Mouse (Mus musculus): ENCODE data around the gene D7Ertd443e.
A peak's percentile ranks its signal among the peaks of the same experiment; 100 is the strongest.

Gene D7Ertd443e

GRCm38 (mm10) chr7:134385561-134385960, at the start of gene D7Ertd443e:
Gene D7Ertd443e (minus strand): TSS chr7:134385661.
- DNase-seq (ENCODE audit: low read depth, low spot score): no peak

GRCm38 (mm10) chr7:134431681-134432080, 46.2 kb upstream of the D7Ertd443e start:
- DNase-seq (ENCODE audit: low read depth, low spot score): no peak

DNA sequence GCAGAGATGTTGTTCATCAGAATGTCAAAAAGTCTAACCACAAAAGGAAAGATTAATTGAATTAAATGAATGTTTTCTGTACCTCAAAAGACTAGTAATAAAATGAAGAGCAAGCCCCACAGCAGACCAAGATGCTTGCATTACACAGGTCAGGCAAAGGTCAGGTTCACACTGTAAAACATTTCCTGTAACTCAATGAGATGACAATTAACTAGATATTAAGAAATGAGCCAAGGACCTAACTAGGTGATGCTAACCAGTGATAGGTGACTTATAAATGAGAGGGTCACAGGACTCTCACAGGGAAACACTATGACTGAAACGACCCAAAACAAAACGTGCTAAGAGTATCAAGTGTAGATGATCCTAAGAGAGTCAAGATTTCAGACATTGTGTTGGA, 43.2 kb upstream of the D7Ertd443e start:
- no peak for DNase-seq (ENCODE audit: low read depth, low spot score)

DNA sequence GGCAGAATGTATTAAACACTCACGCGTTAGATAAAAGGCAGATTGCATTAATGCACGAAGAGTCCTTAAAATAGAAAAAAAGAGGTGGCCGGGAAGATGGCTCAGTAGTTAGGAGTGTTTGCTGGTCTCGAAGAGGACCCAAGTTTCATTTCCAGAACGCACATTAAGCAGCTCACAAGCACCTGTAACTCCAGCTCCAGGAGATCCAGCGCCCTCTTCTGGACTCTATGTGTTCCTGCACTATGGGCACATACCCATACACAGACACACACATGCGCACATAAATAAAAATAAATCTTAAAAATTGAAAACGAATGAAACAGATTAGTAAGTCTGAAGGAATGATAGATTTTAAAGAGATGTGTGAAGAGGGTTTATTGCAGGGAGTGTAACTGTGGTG, 29.6 kb upstream of the D7Ertd443e start:
- DNase-seq (ENCODE audit: low read depth, low spot score): no peak

DNA sequence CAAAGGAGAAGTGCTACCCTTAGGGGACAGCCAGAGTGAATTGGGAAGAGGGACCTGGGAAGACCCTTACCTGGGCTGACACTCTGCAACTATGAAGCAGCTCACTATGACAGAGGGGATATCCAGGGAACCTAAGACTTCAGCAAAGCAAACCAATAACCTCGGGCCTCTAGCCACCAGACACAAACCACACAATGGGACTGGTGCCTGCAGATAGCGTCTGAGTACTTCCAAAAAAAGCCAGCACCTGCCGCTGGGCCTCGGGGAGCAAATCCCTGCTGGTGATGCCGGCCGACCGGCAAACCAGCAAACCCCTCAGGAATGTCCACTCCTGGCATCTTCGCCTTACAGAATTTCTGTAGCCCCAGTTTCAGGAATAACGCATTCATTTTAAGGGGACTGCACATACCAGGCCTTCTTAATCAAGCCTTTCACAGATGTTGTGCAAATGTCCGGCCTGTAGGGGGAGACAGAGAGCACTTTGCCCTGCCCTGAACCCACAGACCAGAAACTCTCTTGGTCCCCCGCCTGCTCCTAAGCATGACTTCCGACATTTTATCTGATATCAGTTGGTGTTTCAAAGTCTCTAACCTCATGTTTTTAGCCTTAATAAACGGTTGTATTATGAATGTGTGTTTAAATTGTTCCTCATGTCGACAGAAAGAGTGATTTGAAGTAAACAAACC, 28.7 kb upstream of the D7Ertd443e start:
- no peak for DNase-seq (ENCODE audit: low read depth, low spot score)

DNA sequence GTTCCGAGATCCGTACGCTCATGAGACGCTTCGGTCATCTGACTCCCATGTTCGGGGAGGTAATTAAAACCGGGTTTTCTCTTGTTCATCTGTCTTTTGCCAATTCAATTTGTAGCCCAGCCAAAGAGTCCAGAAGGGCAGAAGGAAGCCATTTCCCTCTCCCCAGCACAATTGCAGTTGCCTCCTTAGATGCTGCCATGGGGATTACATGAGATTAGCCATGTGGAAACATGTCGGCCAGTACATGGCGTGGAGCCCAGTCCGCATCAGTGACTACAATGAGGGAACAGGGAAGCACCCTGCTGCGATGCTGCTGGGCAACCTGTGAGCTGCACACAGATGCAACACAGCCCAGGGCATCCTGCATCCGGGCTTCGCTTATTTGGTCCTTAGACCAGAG, 23.2 kb upstream of the D7Ertd443e start:
- DNase-seq (ENCODE audit: low read depth, low spot score): no peak

- DNase-seq (ENCODE audit: low read depth, low spot score): no peak
Measured at GRCm38 (mm10) chr7:134400746-134401145, 15.3 kb upstream of the D7Ertd443e start.

DNA sequence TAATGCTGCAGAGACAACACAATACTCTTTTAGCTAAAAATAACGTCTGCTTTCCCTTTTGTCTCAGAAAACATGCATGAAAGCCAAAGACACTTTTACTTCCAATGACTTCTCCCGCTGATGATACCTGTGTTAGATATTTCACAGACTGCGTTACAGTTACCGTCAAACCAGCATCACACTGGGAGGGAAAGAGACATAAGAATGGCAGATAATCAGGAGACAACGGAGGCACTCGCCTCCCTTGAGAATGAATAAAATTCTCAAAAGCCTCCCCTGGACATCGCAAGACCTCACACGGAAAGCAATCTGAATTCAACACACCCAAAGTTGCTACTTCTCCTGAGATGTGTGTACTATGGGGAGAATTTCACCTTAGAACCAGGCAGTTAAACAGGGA, 11.3 kb upstream of the D7Ertd443e start:
- DNase-seq (ENCODE audit: low read depth, low spot score): no peak

DNA sequence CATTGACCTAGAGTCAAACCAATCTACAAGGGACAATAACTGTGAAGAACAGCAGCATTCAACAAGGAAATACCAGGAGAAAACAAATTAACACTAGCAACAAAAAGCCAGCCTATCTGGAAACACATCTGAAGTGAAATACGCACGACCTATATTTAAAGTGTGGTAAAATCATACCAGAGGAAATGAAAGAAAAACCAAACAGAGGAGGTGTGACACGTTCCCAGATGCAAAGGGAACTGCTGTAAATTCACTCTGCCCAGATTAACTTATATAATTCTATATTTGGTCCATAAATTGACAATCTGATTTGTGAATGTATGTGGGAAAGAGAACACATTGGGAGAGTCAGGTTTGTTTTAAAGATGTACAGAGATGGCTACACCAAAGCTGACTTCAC, 2.7 kb downstream of the D7Ertd443e start:
- no peak for DNase-seq (ENCODE audit: low read depth, low spot score)

GRCm38 (mm10) chr7:134381407-134381861, 4.0 kb downstream of the D7Ertd443e start:
- DNase-seq (ENCODE audit: low read depth, low spot score): no peak

- peak; percentile 13 for DNase-seq (ENCODE audit: low read depth, low spot score)
Measured at GRCm38 (mm10) chr7:134378273-134378672, 7.2 kb downstream of the D7Ertd443e start.

- DNase-seq (ENCODE audit: low read depth, low spot score): no peak
Measured at GRCm38 (mm10) chr7:134376786-134377185, 8.7 kb downstream of the D7Ertd443e start.

GRCm38 (mm10) chr7:134372276-134372675, 13.2 kb downstream of the D7Ertd443e start:
- DNase-seq (ENCODE audit: low read depth, low spot score): no peak

- DNase-seq (ENCODE audit: low read depth, low spot score): no peak
Measured at GRCm38 (mm10) chr7:134369241-134369640, 16.2 kb downstream of the D7Ertd443e start.

DNA sequence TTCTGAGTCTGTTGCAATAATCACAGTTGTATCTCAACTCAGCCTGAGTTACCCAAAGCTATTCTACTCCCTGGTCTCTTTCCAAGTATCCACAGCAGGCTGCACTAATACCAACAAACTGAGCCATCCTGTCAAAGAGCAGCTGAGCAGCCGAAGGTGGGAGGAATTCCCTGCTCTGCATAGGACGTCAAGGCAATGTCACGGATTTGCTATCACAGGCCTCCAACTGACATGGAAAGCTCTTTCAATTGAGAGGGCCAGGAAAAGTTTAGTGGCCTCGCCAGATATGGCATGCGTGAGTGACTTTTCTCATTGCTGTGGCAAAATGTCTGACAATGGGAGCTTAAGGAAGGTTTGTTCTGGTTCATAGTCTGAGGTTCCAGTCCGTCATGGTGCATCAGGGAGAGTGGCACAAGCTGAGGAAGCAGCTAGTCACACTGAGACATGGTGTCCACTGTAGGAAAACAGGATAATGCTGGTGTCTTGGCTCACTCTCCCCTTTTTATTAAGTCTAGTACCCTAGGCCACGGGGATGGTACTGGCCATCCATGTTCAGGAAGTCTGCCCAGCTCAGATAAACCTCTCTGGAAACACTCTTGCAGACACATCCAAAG, 23.1 kb downstream of the D7Ertd443e start:
- DNase-seq (ENCODE audit: low read depth, low spot score): no peak

GRCm38 (mm10) chr7:134348825-134349224, 36.6 kb downstream of the D7Ertd443e start:
- peak; percentile 16 for DNase-seq (ENCODE audit: low read depth, low spot score)

DNA sequence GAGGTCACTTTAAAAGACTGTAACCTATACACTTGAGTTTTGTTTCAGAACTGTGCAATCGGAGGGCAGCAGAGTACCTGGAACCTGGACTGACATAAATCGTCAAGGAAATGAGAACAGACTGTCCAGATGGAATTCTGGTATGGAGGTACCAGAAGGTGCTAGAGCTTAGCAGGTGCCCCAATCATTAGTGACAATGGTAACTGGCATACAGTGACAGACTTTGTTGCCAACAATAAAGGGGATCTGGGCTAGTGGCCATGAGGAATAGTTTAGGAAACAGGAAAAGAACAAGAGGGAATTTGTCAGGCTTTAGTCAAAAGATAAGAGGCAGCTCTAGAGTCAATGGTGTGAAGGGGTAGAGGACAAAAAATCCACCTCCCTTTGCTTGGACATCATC, 43.3 kb downstream of the D7Ertd443e start:
- DNase-seq (ENCODE audit: low read depth, low spot score): no peak

DNA sequence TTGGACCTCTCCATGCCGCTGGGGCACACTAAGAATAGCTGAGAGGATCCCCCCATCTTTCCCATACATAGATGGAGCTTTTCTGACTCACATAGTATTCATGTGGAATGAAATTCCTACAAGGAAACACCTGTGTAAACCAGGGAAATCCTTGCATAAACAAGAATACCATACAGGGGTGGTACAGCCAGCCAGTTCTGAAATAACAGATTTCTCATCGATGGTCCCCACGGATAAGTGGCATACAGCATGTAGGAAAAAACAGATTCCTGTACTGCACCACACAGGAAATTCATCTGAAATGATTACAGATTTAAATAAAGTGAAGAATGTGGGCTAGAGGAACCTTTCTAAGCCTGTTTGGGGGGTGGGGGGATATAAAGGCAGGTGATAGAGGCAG, 49.5 kb downstream of the D7Ertd443e start:
- DNase-seq (ENCODE audit: low read depth, low spot score): no peak

DNA sequence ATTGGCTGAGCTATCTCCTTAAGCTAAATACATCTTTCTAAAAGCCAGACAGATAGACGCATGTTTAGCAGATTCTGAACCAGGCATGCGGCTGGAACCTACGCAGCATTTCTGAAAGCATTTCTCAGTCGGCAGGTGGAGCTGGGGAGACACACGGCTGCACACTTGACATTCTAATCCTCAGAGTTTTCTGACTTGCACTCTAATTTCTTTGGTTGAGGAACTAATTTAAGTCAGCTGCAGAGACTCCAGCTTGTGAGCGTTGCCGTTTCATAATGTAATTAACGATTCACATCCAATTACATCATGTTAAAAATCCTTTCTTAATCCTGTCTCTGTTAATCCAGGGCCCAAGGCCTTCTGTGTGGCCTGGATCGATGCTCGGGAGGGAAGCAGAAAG, 64.5 kb downstream of the D7Ertd443e start:
- no peak for DNase-seq (ENCODE audit: low read depth, low spot score)

GRCm38 (mm10) chr7:134302084-134302483, 83.4 kb downstream of the D7Ertd443e start:
- DNase-seq (ENCODE audit: low read depth, low spot score): no peak

DNA sequence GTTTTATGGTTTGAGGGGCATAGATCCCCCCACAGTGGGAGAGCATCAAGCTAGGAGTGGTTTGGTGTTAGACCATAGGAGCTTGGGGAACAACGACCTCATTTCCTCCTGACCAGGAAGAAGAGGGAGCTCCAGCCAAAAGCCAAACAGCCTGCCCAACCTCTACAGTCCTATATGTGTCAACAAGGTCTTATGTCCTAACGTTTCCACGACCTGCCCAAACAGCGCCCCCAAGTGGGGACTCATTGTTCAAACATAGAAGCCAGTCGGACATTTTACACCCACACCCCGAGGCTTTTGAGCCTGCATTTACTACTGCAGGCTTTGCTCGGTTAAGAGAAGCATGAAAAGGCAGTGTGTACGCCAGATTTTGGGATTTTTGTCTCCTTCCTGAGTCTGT, 84.2 kb downstream of the D7Ertd443e start:
- no peak for DNase-seq (ENCODE audit: low read depth, low spot score)

DNA sequence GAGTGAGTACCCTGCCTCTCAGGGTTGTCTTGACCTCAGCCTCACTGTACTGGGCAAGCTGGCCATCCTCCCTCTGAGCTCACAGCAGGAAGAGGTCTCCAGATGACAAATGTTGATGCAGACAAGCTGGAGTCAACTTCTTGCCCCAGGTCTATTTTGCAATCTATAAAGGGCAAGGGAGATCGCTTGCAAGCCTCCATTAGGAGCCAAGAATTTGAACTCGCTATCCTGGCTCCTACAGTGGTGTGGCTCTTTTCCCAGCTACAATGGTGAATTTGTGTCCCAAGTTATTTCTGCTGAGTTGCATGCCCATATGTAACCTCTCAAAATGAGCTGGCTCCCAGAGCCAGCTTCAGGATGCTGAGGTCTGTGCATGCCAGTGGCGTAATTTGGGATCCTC, 92.7 kb downstream of the D7Ertd443e start:
- no peak for DNase-seq (ENCODE audit: low read depth, low spot score)

DNA sequence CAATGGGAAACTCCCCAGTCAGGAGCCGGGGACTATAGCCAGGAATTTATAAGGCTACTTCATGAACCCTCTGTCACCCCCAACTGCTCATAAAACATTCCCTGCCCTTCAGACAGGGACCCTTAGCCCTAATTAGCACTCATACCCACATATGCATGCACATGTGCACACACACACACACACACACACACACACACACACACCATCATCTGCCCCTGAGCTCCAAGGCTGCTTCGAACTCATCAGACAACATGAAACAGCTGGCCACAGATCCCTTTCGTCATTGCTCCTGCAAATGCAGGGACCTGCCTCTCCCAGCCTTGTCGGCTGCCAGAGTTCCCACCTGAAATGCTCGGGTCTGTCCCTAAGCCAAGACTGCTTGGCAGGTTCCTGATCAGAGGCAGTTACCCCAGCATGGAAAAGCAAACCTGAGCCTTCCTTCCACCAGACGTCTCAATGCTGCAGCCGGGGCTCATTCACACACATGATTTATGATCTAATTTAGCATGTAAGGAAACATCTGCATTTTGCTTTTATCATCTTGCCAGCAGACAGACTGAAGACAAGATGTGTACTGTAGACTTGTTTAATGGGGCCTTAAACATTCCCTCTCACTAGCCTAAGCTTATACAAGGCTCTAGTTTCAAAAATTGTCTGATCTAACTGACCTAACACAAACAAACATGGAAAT, 95.7 kb downstream of the D7Ertd443e start:
- DNase-seq (ENCODE audit: low read depth, low spot score): no peak

Measured in retina, adult 2 months (tissue).